Mouse (Mus musculus) forelimb bud, embryonic 11.5 days (tissue): ENCODE measurements around the gene Adamtsl3.

Experiments used
- DNase-seq: peaks from one replicate; pipeline ENCODE4 v3.0.0-alpha.2; 2012; ENCODE audit warnings: low read depth, low spot score

The Adamtsl3 gene

DNA sequence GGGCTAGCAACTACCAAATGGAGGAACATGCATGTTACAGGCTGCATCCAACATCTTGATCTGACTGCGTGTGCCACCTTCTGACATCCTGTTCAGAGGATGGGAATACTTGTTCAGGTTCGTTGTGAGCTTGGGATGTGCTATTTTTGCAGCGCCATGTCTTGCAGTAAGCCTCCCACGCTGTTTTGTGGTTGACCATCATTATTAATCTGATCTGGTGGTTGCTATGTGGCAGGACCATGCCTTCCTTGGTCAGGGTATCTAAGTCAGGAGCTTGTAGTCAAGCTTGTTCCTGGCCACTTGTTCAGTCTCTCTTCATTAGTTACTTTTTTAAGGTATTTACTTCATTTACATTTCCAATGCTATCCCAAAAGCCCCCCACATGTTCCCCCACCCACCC lies 24.7 kb downstream of the Adamtsl3 start:
- DNase-seq = no peak

DNA sequence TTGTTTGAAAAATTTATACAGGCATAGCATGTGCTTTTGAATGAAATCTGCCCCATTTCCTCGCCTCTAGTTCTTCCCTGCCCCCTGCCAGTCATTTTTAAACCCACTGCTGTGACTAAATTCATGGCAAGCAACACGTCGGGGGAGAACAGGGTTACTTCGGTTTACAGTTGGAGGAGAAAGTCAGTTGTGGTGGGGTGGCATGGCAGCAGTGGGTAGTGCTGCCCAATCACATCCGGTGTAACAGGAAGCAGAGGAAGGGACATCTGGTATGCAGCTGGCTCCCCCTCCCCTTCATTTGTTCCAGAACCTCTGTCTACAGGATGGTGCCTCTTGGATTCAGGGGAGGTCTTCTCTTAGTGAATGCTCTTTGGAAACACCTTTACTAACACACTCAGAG lies 25.6 kb downstream of the Adamtsl3 start:
- DNase-seq = no peak

DNA sequence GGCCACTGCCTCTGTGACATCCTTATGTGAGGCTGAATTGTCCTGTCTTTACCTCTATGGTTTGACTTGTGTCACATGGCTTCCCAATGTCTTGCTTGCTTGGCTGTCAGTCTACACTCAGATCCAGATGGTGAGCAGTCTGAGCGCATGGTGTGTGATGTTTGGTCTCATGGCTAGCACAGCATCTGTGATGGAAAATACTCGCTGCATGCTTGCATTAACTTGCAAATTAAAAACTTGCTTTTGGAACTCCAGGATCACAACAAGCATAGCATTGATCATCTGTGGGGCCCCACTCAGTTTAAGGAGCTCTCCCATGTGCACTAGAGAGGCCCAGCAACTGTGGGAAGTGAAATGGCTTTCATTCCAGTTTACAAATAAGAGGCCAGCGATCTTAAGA lies 29.1 kb downstream of the Adamtsl3 start:
- DNase-seq = no peak

DNA sequence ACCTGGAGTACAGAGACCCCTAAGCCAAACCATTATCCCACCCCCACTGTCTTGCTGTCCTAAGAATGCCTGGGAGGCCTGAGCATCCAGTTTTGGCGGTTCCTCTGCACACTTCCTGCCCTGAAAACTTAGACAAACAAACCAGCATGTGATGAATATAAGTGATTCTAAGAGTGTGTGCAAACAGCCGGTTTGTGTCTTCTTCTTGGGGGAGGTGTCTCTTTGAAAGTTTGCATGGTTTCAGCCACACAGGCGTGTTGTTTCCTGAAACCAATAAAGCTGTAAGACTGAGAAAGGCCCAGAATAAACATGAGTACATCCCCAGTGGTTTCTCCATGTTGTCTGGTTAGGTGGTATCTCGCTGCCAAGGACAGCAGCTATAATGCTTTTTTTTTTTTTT lies 30.6 kb downstream of the Adamtsl3 start:
- DNase-seq = no peak

DNA sequence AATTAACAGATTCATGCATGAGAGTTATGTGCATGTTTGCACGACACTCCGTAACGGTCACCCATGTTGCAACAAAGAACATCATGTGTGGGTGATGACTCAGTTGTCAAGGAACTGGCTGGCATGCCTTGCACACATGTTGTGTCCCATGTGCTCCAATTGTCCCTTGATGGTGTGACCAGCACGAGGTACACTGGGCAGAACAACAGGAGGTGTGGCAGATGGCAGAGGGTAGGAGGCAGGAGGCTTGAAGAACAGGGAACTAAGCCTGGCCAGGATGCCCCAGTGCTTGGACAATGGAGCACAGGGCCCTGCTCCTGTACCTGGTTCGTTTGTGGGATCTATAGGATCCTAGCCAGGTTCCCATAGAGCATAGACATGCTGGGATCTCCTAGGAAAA lies 31.0 kb downstream of the Adamtsl3 start:
- no peak for DNase-seq

DNA sequence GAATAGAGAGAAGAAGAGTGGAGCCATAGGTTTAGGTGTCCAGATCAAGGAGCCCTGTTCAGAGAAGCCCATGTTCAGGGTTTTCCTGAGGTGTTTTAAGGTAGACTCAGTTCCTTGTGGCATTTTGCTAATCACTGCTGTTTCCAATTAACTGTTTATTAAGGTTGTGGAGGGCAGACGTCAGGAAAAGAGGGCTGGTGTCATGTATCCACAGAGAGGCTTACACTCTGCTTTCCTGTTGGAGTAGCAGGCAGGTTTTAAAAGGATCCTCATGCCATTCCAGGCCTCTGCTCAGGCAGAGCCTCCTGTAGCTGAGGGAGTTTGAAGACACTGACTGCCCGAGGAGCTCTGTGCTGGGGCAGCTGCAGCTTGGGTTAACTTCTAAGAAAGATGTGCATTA lies 32.6 kb downstream of the Adamtsl3 start:
- DNase-seq = peak; percentile 53

DNA sequence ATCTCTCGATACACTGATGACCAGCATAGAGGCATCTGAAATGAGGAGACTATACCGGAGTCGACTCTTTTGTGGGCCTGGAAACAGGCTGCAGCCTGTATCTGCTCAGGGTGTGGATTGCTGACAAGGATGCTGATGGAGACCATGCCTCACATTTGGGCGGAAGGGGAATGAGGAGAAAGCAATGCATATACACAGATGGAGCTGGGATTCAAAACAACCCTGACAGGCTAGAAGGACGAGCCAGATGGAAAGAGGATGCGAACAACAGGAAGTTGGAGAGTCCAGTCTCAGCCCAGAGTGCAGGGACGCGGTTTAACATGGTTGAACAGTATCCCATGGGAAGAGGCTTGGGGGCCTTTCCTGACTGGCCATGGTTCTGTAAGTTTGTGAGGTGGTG lies 34.6 kb downstream of the Adamtsl3 start:
- DNase-seq = no peak

DNA sequence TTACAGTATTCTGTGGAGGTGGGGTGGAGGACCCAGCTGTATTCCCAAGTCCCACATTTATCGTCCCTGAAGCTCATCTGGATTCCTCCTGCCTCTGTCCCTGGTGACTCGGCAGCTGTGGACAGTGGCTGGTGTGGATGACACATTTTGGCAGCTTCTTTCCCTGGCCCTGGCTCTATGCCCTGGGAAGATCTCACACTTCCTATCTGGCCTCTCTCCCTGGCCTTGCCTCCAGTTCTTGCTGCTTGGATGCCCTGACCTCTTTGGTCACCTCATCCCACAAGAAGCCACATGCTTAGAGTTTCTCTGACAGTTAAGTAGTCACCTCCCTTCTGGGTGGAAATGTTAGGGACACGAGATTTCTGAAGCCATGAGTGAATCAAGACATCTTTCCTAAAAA lies 35.9 kb downstream of the Adamtsl3 start:
- DNase-seq = no peak

DNA sequence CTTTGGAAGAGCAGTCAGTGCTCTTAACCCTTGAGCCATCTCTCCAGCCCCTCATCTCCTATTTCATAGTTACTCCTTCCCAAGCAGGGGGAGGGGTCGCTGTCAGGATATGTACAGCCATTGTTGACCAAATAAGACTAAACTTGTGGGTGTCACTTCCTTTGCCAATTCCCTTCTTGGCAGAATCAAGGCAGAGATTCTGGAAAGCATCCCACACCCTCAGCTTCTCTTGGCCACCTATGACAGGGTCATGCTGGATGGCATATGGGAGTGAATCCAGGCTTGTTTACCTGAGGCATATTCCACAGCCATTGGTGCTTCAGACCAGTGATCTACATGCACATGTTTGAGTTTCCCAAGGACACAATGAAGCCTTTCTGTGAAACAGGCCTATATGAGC lies 42.8 kb downstream of the Adamtsl3 start:
- no peak for DNase-seq

DNA sequence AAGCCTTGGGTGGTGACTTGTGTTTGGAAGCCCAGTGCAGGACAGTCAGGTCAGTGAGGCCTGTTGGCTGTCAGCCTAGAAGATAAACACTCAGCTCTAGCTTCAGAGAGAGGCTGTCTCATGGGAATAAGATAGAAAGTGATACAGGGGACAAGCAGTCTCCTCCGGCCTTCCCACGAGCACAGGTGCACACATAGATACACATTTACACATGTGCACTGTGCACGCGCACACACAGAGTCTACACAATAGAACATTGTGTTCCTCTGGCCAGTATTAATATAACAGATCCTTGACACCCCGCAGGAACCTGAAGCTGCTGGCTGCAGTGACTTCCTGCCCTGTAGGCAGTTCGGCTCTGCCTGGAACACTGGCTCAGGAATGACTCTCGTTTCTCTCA lies 44.3 kb downstream of the Adamtsl3 start:
- DNase-seq = no peak

DNA sequence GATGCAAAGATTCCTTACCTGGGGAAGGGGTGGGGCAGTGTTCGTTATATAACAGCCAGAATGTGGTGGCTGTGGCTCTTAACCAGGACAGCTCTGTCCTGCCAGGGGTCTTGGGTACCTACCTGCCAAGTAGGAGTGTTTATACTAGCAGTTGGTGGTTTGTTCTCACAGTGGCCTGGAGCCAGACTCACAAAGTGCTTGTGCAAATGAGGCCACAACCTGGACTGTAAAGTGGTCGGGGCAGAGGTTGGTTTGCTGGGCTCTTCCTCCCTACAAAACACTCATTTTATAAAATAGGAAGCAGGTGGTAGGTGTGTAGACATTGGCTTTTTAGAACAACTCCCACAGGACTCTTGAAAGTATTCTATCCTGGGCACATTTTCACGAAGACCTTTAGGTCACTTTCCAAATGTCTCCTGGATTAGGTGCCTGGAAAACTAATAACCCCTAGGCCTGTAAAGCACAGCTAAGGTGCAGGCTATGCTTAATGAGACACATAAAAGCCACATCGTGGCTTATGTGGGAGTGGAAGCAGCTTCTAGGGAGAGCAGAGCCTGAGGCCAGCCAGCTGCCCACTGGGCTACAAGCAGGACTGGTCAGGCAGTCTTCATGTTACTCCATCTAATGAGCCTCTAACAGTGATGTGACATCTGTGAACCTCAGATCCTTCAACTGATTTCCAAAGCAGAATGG lies 47.5 kb downstream of the Adamtsl3 start:
- DNase-seq = peak; percentile 79

DNA sequence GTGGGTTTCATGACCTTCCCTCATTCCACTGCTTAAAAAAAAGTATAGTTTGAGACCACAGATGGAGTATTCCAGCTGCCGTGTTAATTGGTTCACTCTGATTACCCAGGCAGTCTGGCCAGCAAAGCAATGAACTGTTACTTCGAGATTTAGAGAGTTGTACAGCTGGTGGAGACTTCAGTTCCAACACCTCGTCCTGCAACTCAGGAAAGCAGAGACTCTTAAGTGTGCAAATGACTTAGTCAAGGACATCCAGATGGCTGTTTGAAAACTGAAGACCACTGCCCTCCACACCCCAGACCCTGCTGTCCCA lies 48.0 kb downstream of the Adamtsl3 start:
- DNase-seq = no peak

DNA sequence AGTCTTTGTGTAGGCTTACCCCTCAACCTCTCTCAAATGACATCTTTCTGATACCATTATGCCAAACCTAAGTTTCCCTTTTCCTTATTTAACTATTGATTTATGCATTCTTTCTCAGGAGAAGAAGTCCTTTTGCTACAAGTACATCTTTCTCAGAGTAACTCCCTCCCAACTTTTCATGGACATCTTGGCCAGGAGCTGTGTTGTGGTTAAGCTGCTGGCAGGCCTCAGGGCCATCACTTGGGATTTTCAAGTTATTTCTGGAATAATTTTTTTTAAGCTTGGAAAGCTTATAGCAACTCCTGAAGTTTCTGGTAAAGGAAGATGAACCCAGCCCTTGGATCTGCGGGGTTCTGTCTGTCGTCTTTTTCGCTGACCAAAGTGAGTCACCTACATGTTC lies 51.6 kb downstream of the Adamtsl3 start:
- DNase-seq = no peak

DNA sequence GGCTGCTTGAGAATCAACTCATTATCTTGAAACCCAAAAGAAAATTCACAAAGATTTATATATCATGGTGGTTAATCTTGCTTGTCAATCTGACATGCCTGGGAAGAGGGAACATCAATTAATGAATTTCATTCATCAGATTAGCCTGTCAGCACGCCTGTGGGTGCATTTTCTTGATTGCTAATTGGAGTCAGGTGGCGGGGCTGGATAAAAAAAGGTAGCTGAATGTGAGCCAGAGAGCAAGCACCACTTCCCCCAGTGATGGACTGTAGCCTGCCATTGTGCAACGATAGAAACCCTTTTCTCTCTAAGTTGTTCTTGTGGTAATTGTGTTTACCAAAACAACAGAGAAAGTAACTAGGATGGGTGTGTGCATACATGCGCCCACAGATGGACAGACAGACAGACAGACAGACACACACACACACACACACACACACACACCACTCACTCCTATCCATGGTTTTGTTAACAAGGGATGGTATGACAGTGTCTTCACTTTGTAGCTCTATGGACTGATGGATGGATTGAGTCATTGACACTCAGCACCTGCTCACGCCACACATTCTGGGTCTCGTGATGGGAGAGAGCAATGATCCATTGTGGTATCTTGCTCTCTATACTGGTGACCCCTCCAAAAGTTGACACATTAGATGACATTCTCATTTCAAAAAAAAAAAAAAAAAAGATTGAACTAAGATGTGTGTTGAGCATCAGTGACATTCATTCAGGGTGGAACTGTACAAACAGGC lies 59.1 kb downstream of the Adamtsl3 start:
- DNase-seq = no peak

DNA sequence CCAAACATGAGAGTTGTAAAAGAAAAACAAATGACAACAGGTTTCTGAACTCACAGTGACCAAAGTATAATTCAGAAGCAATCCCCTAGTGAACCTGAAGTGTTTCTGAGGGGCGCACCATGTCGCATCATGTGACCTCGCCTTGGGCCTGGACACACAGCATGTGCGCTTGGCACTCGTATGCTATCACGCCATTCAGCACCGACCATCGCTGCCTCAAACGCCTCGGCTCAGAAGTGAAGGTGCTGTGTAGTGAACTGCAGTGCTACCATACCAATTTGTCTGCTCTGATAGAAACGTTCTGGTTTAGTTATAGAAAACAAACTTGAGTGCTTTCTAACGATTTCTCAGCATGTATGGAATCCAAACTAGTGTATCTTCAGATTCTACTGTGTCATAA lies 59.7 kb downstream of the Adamtsl3 start:
- no peak for DNase-seq

DNA sequence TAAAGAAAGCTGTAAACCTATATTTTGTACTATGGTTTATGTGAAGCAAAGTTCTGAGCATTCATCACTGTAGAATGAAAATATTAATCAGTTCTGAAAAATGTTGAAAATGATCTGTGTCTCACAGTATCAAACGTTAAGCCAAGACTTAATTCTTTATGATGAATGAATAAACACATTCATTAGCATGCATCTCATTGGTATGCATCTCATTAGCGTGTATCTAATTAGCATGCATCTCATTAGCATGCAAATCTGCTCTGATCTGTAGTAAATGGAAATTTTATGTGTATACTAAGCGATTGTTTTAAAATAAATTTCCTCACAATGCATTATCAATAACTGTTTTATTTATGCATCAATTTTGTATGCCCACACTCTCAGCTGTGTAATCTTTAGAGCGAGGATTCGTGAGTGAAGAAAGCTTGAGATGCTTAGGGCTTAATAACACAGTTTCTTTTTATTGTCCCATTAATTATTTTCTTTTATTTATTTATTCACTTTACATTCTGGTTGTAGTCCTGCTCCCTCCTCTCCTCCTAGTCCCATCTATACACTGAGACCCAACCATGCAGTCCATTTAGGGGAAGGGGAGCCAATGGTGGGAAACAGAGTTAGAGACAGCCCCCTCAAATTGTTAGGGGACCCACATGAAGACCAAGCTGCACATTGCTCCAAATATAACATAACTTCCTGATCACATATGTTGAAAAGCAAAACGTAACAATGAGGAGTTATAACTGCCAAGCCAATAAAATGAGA lies 60.4 kb downstream of the Adamtsl3 start:
- DNase-seq = no peak

DNA sequence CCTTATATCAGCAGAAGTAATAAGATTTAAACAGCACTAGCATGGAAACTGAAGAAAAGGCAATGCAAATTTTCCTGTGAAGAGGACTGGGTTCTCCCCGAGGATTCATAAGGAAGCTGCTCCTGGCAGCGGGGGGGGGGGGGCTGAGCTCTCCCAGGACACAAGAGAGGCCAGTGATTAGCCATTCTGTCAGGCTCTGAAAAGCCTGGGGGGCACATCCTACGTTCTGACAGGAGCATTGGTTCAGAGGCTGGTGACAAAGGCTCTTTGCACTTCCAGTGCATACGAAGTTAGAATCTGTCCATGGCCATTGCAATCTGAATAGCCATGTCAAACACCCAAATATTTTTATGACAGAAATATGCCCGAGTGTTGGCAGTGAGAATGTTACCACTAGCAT lies 61.4 kb downstream of the Adamtsl3 start:
- DNase-seq = no peak

DNA sequence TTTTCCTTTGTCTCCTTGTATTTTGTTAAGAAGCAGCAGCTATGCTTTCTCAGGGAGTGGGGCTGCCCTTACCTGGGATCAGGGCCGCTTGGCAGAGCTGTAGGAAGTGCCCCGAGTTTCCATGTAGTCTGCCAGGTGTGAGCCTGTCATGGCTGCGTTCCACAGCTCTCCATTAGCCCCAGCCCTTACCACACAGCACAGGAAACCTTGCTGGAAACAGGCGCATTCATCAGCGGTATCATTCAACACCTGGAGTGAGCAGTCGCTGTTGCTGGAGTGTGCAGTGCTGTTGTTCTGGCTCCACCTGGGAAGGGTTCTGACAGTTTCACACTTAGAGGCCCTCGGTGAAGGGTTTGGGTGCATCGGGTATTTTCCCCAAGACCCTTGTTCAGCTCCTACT lies 62.1 kb downstream of the Adamtsl3 start:
- DNase-seq = peak; percentile 35

DNA sequence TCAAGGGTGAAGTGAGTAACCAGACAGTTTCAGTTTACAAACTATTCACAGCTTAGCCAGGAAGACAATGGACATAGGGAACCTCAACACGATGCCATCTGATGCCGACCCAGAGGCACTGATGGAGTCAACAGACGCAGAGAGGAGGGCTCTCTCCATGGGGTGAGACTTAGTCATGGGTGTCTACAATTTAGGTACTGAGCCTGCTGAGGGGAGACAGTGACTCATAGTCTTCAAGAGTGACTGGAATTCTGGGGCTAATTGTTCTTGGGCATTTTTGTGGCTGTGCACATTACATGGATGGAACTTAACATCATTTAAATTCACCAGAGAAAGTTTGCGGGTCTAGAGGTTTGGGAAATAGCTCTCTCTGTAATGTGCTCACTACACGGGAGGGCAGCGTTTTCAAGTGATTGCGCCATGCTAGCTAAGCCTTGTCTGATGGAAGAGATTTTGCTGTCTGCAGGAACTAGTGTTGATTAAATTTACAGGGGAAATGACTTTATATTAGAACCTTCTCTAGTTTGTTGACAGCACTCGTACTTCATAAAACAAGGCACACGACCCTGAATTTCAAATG lies 70.1 kb downstream of the Adamtsl3 start:
- no peak for DNase-seq

DNA sequence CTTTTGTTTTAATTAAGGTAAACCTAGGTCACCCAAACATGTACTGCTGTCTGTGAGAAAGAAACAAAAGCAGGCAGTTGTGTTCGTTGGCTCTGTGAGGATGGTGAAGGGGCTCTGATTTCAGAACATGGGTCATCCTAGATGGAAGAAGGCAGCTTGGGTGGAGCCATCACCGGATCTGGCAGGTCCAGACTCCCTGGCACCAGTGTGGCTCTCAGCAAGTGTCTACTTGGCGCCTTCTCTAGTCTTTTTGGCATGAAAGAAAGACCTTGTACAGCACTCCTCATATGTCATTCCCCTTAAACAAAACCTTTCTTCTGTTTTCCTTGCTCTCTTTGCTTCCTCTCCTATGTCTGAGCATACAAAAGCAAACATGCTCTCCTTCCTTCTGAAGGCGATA lies 75.5 kb downstream of the Adamtsl3 start:
- DNase-seq = no peak

DNA sequence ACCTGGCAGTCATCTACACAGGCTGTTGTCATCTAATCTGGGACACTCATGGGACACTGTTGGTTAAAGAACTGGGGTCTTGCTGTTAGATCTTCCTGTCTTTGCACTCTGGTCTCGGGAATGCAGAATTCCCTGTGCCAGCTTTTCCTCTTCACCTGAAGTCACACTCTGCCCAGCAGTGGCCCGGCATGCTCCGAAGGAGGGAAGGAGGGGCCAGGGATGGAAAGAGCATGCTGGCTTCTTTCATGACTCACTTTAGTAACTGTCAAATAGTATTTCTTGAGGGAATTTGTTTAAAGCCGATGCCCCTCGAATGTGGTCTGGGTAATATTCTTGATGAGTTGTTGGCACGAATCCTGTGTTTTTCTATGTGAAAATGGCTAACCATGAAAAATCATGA lies 81.2 kb downstream of the Adamtsl3 start:
- no peak for DNase-seq

DNA sequence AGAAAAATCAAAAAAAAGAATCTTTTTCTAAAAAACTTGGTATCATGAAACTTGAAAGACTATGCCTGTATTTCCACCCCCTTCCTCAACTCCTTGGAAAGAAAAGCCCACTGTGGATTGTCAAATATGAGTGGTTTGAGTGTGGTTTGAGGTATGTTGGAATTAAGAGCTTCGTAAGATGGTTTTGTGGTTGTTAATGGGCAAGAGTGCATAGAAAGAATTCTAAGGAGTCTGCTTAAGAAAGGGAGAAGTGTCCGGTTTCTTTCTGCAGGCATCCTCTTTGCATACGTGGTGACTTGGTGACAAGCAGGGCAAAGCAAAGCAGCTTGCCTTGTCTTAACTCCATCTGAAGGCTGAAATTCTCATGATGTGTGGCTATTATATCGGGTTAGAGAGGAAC lies 81.6 kb downstream of the Adamtsl3 start:
- DNase-seq = no peak
